Mouse (Mus musculus): Measurements from ENCODE around the gene Lrmda.

DNA sequence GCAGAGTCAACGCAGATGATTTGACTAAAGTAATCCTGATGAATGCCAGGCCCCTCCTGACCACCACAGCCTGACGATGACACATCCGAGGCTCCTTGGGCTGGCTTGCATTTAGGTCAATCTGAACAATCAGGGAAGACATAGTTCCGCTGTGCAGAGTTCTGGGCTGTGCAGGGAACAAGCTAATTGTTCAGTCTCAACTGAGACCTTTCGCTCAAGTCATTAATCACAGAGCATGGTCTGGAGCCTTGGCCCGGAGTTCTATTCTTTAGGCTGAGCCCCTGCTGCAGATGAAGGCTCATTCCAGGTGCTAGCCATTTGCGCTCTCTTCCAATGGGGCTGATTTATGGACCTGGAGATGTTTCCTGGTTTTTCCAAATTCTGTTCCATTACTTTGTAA is 844.6 kb downstream of the Lrmda start:
- TF ChIP-seq CTCF (IDR thresholded peaks at IDR 0.05; ENCODE audit: extremely low read depth, insufficient read length, insufficient replicate concordance, low read depth, low read length) (no peak), POLR2A (IDR thresholded peaks at IDR 0.05; ENCODE audit: low read depth, low read length) (no peak)
